Mouse (Mus musculus) hindbrain, embryonic 15.5 days (tissue): ENCODE results near the gene Bst1. TPM values are rescaled to one million over a fixed set of nuclear protein-coding genes. Genes with fewer than 3 reads are reported as not detected.

Experiments
- ATAC-seq: fragments of 200-750 bp; cut with Nextera tagmentation; 2 replicates; pipeline ENCODE4 v1.8.0; 2017; ENCODE audit warnings: low read depth, moderate number of reproducible peaks, moderate TSS enrichment; ENCODE audit not compliant: low FRiP score
- H3K27ac ChIP-seq: fragments of 300-500 bp; sonication (generic); replicated peaks from 2 replicates; pipeline ENCODE4 v1.5.1; 2015; ENCODE audit warnings: mild to moderate bottlenecking, inconsistent platforms
- H3K27me3 ChIP-seq: fragments of 300-500 bp; sonication (generic); 2 replicates; pipeline ENCODE4 v1.6.1; 2015; ENCODE audit warnings: control low read depth, inconsistent platforms
- H3K36me3 ChIP-seq: fragments of 300-500 bp; sonication (generic); 2 replicates; pipeline ENCODE4 v1.6.1; 2015; ENCODE audit warnings: control low read depth, inconsistent platforms
- H3K4me1 ChIP-seq: fragments of 300-500 bp; sonication (generic); replicated peaks from 2 replicates; pipeline ENCODE4 v1.6.1; 2015; ENCODE audit warnings: control low read depth, inconsistent platforms
- H3K4me2 ChIP-seq: fragments of 300-500 bp; sonication (generic); 2 replicates; pipeline ENCODE4 v1.6.1; 2015; ENCODE audit warnings: moderate library complexity, mild to moderate bottlenecking, inconsistent platforms
- H3K4me3 ChIP-seq: fragments of 300-500 bp; sonication (generic); 2 replicates; pipeline ENCODE4 v1.5.1; 2015; ENCODE audit warnings: mild to moderate bottlenecking, inconsistent platforms
- H3K9ac ChIP-seq: fragments of 300-500 bp; sonication (generic); 2 replicates; pipeline ENCODE4 v1.6.1; 2015; ENCODE audit warnings: inconsistent platforms
- H3K9me3 ChIP-seq: fragments of 300-500 bp; sonication (generic); 2 replicates; pipeline ENCODE4 v1.6.1; 2016; ENCODE audit warnings: control low read depth, inconsistent platforms
- WGBS: fragments of 180-500 bp; shearing (Covaris S2); methylation state at CpG from one replicate; pipeline ENCODE4 v1.1.7; 2015; 5-methylcytosine and 5-hydroxymethylcytosine counted together
- polyA plus RNA-seq: library from polyadenylated mRNA; unstranded; fragments of >200 nt; fragmentation: Nextera tagmentation; extraction: Ambion mirVana; gene quantifications from 2 replicates; pipeline ENCODE4 v1.2.1, GENCODE M21; 2015

Bst1 gene
- polyA plus RNA-seq, 1 experiment from 2014 or later: 0.05 TPM

DNA sequence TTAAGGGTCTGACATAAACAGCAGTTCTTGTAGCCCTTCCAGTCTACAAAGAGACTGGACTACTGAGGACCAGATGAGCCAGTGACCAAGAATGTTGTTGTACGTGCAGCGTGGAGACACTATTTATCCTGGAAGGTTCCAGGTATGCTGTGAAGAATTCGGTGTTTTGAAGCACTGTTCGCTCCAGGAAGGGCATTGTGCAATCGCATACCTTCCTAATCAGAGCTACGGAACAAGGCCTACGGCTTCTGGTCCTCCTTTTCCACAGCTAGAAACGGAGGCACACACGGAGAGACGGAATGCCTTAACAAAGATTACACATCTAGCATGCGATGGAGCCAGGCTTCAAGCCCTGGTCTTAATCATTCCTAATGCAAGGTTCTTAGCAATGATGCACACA is 2.1 kb downstream of the Bst1 start:
- H3K36me3 ChIP-seq: no peaks in the 10 kb centered on the region
- H3K4me1 ChIP-seq: no peaks in the 10 kb centered on the region
- 93% methylated on average over 11 of the region's 11 CpGs for WGBS
- no peak for ATAC-seq
- no peaks in the 10 kb centered on the region for H3K9me3 ChIP-seq
- no peak overlapping the region for H3K9ac ChIP-seq
- H3K4me3 ChIP-seq: no peak overlapping the region
- no peak overlapping the region for H3K27ac ChIP-seq
- H3K27me3 ChIP-seq: no peaks in the 10 kb centered on the region
- H3K4me2 ChIP-seq: no peak overlapping the region

DNA sequence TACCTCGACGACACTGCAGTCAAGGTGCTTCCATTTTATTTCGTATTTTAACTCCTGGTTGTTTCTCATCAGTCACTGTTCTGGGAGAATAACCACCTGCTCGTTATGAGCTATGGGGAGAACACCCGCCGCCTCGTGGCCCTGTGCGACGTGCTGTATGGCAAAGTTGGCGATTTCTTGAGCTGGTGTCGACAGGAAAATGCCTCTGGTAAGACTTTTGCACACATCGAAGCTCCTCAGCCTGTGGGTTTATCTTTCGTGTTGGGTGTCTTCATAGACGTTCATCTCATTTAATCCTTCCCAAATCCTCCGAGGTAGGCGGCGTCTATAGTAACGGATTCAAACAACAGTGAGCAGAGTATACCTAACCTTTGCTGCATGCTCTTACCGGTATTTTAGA is 2.9 kb downstream of the Bst1 start, which contains the start of gene Fbxl5:
Gene Fbxl5 (minus strand): TSS at position 101 of the 400 bp plus-strand sequence.
- no peak within 1 kb of the TSS for H3K9ac ChIP-seq
- no peaks in the 10 kb centered on the region for H3K9me3 ChIP-seq
- no peaks in the 10 kb centered on the region for H3K36me3 ChIP-seq
- no peak within 1 kb of the TSS for H3K4me2 ChIP-seq
- H3K4me3 ChIP-seq: no peak within 1 kb of the TSS
- no peaks in the 10 kb centered on the region for H3K27me3 ChIP-seq
- no peak within 1 kb of the TSS for H3K27ac ChIP-seq
- no peak for ATAC-seq
- no peaks in the 10 kb centered on the region for H3K4me1 ChIP-seq
- 84% methylated on average over 19 of the region's 19 CpGs for WGBS

DNA sequence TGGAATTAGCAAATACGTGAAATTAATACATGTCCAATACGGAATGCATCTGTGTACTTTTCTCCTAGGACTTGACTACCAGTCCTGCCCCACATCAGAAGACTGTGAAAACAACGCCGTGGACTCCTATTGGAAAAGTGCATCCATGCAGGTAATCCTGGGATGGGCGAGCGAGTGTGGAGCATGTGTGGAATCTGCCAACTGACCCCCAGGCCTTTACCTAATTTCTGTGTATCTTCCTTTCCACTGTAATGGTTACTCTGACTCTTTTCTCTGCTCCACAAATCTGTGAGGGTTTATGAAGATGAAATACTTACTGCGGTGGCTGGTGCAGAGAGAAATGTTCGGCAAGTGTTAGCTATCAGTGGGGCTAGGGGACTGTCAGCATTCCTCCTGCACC is 3.5 kb downstream of the Bst1 start:
- WGBS: 84% methylated on average over 8 of the region's 8 CpGs
- Histone ChIP-seq H3K36me3 (no peaks in the 10 kb centered on the region), H3K4me2 (no peak overlapping the region), H3K4me3 (no peak overlapping the region), H3K9ac (no peak overlapping the region), H3K4me1 (no peaks in the 10 kb centered on the region), H3K9me3 (no peaks in the 10 kb centered on the region), H3K27ac (no peak overlapping the region), H3K27me3 (no peaks in the 10 kb centered on the region)
- ATAC-seq: no peak

DNA sequence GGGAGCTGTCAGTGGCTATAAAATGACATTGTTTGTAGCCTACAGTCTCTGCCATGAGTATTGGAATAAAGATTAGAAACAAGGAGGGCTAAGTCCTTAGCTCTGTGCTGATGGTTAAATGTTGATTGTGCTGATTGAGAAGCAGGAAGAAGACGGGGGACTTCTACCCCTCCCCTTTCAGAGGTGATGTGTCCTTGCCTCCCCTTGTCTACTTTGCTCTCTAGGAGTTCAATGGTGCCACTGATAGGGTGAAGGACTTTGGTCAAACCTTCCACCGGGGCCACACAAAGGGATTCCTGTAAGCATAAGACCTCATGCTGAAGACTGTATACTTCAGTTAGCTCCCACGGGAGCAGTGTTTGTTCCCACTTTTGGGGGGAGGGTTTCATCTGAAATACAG is 4.1 kb downstream of the Bst1 start:
- no peaks in the 10 kb centered on the region for H3K4me1 ChIP-seq
- 80% methylated on average over 3 of the region's 3 CpGs for WGBS
- H3K27me3 ChIP-seq: no peaks in the 10 kb centered on the region
- H3K4me3 ChIP-seq: no peak overlapping the region
- no peak overlapping the region for H3K27ac ChIP-seq
- H3K9me3 ChIP-seq: no peaks in the 10 kb centered on the region
- no peak for ATAC-seq
- no peak overlapping the region for H3K9ac ChIP-seq
- H3K4me2 ChIP-seq: no peak overlapping the region
- H3K36me3 ChIP-seq: no peaks in the 10 kb centered on the region

DNA sequence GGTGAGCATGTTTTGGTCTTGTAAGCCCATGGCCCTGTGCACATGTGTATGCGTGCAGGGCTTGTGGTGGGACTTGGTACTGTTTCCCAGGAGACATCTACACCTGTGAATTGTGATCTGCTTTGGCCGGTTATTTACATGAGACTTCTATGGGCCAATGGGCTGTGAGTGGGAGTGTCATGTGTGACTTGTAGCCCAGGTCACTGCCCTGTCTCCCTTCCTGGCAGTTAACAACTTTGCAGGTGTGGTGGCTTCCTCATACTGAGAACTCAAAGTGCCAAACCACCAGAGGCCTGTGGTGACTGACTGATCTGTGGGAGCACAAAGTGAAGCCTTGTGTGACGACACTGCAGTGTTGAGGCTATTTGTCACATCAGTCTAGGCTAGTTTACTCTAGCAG is 5.9 kb downstream of the Bst1 start:
- ATAC-seq: no peak
- Histone ChIP-seq H3K4me3 (no peak overlapping the region), H3K27me3 (no peaks in the 10 kb centered on the region), H3K27ac (no peak overlapping the region), H3K9ac (no peak overlapping the region), H3K4me2 (no peak overlapping the region), H3K9me3 (no peaks in the 10 kb centered on the region), H3K4me1 (no peaks in the 10 kb centered on the region), H3K36me3 (no peaks in the 10 kb centered on the region)
- WGBS: 81% methylated on average over 3 of the region's 3 CpGs

DNA sequence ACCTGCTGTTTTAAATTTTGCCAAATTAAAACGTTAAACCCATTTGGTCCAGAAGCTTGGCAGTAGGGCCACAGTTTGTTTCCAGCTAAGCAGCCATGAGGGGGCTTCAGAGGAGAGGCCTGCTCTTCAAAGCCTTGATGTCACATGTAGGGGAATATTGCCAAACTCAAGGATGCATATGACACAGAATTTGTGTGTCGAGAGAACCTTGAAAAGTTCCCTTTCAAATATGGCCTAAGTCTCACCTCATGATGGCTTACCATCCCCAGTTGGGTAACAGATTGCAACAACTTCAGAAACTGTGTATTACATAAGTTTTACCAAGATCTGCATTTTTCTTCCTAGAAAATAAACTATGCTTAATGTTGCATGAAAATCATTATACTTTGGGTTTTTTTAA is 8.2 kb downstream of the Bst1 start:
- Histone ChIP-seq H3K36me3 (no peaks in the 10 kb centered on the region), H3K9me3 (no peaks in the 10 kb centered on the region), H3K27ac (no peak overlapping the region), H3K4me2 (no peak overlapping the region), H3K9ac (no peak overlapping the region), H3K4me3 (no peak overlapping the region), H3K27me3 (no peaks in the 10 kb centered on the region), H3K4me1 (no peaks in the 10 kb centered on the region)
- no peak for ATAC-seq
- 91% methylated on average over 2 of the region's 2 CpGs for WGBS

DNA sequence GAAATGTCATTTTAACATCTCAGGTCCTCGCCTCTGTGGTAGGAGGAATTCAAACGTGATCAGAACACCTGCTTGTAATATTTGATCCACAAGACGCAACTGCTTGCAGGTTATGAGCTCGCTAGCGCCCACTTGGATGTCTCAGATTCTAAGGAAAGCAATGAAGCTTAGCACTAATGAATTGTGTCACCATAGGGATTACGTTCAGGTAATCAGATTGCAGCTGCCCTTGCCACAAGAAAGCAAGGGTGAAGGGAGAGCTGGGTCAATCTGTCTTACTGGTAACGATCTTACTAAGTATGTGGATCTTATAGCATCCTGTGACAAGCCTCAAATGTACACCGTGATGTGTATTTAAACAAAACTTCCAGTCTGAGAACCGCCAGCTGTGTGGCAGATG is 8.7 kb downstream of the Bst1 start:
- Histone ChIP-seq H3K27ac (no peak overlapping the region), H3K4me1 (no peaks in the 10 kb centered on the region), H3K27me3 (no peaks in the 10 kb centered on the region), H3K9me3 (no peaks in the 10 kb centered on the region), H3K9ac (no peak overlapping the region), H3K36me3 (no peaks in the 10 kb centered on the region), H3K4me3 (no peak overlapping the region), H3K4me2 (no peak overlapping the region)
- ATAC-seq: no peak
- 84% methylated on average over 9 of the region's 9 CpGs for WGBS

DNA sequence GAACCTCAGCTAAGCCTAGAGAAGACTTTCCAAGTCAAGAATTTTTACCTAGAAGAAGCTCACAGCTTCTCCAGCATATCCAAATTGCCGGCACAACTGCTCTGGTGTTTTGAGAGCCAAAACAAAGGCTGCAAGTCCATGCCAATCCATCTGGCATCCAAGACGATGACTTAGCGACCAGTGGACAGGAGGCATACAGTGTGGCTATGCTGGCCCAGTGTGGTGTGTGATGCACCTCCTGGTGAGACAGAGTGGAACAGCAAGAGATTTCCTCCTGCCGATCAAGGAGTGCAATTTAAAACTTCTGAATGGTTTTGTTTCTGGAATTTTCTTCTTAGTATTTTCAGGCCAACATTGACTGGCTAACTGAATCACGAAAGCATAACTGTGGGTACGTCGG is 17.9 kb downstream of the Bst1 start:
- no peak overlapping the region for H3K4me2 ChIP-seq
- 88% methylated on average over 7 of the region's 7 CpGs for WGBS
- H3K27me3 ChIP-seq: no peaks in the 10 kb centered on the region
- ATAC-seq: no peak
- H3K27ac ChIP-seq: no peak overlapping the region
- no peak overlapping the region for H3K4me3 ChIP-seq
- no peaks in the 10 kb centered on the region for H3K36me3 ChIP-seq
- no peaks in the 10 kb centered on the region for H3K4me1 ChIP-seq
- H3K9me3 ChIP-seq: no peaks in the 10 kb centered on the region
- no peak overlapping the region for H3K9ac ChIP-seq

DNA sequence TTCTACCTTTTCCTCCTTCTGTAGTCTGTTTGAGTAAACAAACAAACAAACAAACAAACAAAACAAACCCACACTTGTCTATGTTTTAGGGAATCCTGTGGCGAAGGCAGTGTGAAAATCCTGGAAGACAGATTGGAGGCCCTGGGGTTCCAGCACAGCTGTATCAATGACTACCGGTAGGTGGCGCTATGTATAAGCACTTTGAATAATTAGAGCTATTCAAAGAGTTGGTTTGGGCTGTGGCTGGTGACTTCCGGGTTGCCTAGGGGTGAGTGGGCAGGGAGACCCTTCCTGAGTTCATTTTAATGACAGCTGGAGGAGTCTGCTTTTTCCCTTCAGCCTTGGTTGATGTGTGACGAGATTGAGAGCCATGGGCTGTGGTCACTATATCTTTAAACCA is 18.7 kb downstream of the Bst1 start:
- H3K27ac ChIP-seq: no peak overlapping the region
- H3K4me1 ChIP-seq: no peaks in the 10 kb centered on the region
- no peak overlapping the region for H3K9ac ChIP-seq
- no peak for ATAC-seq
- H3K4me3 ChIP-seq: no peak overlapping the region
- no peaks in the 10 kb centered on the region for H3K9me3 ChIP-seq
- no peaks in the 10 kb centered on the region for H3K27me3 ChIP-seq
- WGBS: 44% methylated on average over 5 of the region's 5 CpGs
- H3K36me3 ChIP-seq: no peaks in the 10 kb centered on the region
- H3K4me2 ChIP-seq: no peak overlapping the region

DNA sequence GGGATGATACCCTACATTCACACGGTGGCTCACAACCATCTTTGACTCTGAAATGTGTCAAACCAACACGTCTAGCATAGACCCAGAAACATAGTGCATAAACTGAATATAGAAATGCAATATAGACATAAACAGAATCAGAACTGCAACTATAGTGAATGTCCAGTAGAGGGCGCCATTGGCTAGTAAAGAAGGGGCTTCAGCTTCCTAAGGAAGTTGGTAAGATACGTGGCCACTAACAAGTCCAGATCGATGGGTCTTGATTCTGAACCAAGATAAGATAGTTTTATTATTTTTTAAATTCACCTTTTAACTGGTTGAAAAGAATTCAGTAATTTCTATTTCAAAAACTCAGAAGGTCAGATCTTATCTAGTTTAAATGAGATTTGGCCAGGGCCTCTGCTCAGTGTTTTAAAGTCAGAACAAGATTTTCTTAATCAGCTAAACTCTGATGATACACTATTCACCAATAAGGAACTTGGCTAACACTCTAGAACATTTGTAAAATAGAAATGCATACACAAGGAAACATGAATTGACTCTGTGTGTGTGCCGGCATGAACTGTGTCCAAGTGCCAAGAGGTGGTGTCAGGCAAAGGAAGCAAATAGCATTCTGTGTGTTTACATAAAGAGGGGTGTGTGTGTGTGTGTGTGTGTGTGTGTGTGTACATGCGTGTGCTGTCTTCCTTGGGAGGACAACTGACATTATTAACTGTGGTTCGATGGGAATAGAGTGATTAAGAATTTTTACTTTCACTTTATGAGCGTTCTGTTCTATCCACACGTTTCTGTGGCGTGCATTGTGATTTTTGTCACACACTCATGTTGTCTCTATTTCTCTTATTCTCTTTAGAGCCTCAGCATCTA is 22.7 kb downstream of the Bst1 start:
- H3K27me3 ChIP-seq: no peaks in the 10 kb centered on the region
- no peak overlapping the region for H3K4me3 ChIP-seq
- no peak overlapping the region for H3K27ac ChIP-seq
- WGBS: 52% methylated on average over 11 of the region's 11 CpGs
- H3K9ac ChIP-seq: no peak overlapping the region
- ATAC-seq: no peak
- no peak overlapping the region for H3K4me2 ChIP-seq
- H3K4me1 ChIP-seq: no peaks in the 10 kb centered on the region
- H3K36me3 ChIP-seq: no peaks in the 10 kb centered on the region
- no peaks in the 10 kb centered on the region for H3K9me3 ChIP-seq

DNA sequence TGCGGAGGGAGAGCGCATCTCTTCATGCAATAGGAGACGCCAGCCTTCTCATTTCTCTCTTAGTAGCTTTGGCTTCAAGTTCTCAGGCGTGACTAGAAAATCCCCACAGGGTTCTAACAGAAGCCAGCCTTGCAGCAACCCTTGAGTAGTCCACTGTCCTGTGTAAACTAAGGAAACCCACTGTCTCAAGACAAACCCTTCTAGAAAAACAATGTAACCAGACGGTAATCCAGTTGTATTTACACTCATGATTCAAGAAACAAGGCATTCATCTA is 23.3 kb downstream of the Bst1 start:
- Histone ChIP-seq H3K36me3 (no peaks in the 10 kb centered on the region), H3K27ac (no peak overlapping the region), H3K4me3 (no peak overlapping the region), H3K4me2 (no peak overlapping the region), H3K9ac (no peak overlapping the region), H3K9me3 (no peaks in the 10 kb centered on the region), H3K4me1 (no peaks in the 10 kb centered on the region), H3K27me3 (no peaks in the 10 kb centered on the region)
- ATAC-seq: no peak
- 86% methylated on average over 5 of the region's 5 CpGs for WGBS

DNA sequence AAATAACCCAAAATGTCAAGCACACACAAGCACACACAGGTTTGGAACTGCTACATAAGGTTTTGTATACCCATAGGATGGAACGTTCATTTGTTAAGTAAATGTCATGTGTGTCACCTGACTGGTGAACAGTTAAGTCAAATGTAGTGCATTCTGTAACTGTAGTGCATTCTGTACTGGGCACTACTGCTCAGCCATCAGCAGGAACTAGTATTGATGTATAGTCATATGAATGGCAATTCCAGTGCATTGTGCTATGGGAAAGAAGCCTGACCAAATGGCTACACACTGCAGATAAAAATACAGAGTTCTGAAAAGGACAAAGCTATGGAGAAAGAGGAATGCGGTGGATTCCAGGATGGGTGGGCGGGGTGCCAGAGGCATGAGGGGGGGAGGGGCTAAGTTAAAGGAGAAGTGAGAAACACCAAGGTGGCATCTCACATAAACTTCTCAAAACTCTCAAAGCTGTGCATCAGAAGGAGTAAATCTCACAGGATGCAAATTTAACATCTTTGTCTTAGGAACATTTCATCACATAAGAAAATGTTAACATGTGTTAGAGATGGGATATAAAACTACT is 24.0 kb downstream of the Bst1 start:
- Histone ChIP-seq H3K4me2 (no peak overlapping the region), H3K9ac (no peak overlapping the region), H3K36me3 (no peaks in the 10 kb centered on the region), H3K4me1 (no peaks in the 10 kb centered on the region), H3K27ac (no peak overlapping the region), H3K9me3 (no peaks in the 10 kb centered on the region), H3K4me3 (no peak overlapping the region), H3K27me3 (no peaks in the 10 kb centered on the region)
- WGBS: 69% methylated on average over 3 of the region's 3 CpGs
- ATAC-seq: no peak

DNA sequence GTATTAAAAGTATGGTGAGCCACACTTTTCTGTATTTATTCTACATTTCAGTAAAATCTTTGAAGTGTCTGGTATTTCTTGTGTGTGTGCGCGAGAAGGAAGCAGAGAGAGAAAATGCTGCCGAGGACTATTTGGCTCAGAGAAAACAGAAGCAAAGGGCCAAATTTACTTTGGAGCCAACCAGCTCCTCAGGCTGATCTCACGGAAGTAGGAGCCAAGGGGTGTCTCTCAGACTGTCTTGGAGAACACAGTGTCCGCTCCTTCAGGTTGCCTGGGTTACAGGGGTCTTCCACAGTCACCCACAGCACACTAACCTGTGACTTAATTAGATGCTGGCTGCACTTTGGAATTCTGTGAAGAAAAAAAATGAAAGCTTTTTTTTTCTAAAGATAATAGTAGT is 26.4 kb downstream of the Bst1 start:
- H3K4me2 ChIP-seq: no peak overlapping the region
- ATAC-seq: no peak
- no peaks in the 10 kb centered on the region for H3K27me3 ChIP-seq
- H3K9me3 ChIP-seq: no peaks in the 10 kb centered on the region
- H3K4me3 ChIP-seq: no peak overlapping the region
- 83% methylated on average over 5 of the region's 5 CpGs for WGBS
- no peaks in the 10 kb centered on the region for H3K4me1 ChIP-seq
- no peak overlapping the region for H3K9ac ChIP-seq
- no peaks in the 10 kb centered on the region for H3K36me3 ChIP-seq
- H3K27ac ChIP-seq: no peak overlapping the region
